Mouse (Mus musculus) MEL (cell line): Measurements from ENCODE around the gene Actr3. TPM values are rescaled to one million over a fixed set of nuclear protein-coding genes. Genes with fewer than 3 reads are reported as not detected.
A peak's percentile ranks its signal among the peaks of the same experiment; 100 is the strongest.

Source experiments
- DNase-seq: peaks from one replicate; pipeline ENCODE4 v3.0.0; 2011; ENCODE audit warnings: low read depth, low spot score
- H3K27ac ChIP-seq: 2 replicates; pipeline ENCODE4 v1.5.1; 2012; ENCODE audit warnings: low read depth, mild to moderate bottlenecking, control low read depth, low read length, moderate library complexity; ENCODE audit not compliant: control insufficient read depth
- H3K27me3 ChIP-seq, 2 experiments: fragments of 150-350 bp in 1 of 2; sonication (generic) in 1 of 2; 2 replicates each; pipeline ENCODE4 v1.6.1; 2012; ENCODE audit warnings: low read length in 2 of 2, mild to moderate bottlenecking in 2 of 2, improper control_type of control experiment in 1 of 2, moderate library complexity in 1 of 2; ENCODE audit not compliant: insufficient read depth in 2 of 2, control insufficient read depth in 1 of 2
- H3K36me3 ChIP-seq, 2 experiments: 2 replicates each; pipeline ENCODE4 v1.6.1; 2012 to 2014; ENCODE audit warnings: low read length in 2 of 2, improper control_type of control experiment in 1 of 2, inconsistent platforms in 1 of 2, mild to moderate bottlenecking in 1 of 2; ENCODE audit not compliant: insufficient read depth in 2 of 2, control insufficient read depth in 1 of 2
- H3K4me1 ChIP-seq, 2 experiments: fragments of 150-350 bp in 1 of 2; sonication (generic) in 1 of 2; 2 replicates each; pipeline ENCODE4 v1.6.1; 2012; ENCODE audit warnings: low read length in 2 of 2, improper control_type of control experiment in 1 of 2, mild to moderate bottlenecking in 1 of 2; ENCODE audit not compliant: insufficient read depth in 2 of 2, control insufficient read depth in 1 of 2
- H3K4me3 ChIP-seq, 2 experiments: fragments of 150-350 bp in 1 of 2; sonication (generic) in 1 of 2; 2 replicates each; pipeline ENCODE4 v1.5.1; 2012; ENCODE audit warnings: low read depth in 2 of 2, low read length in 2 of 2, mild to moderate bottlenecking in 2 of 2, moderate library complexity in 2 of 2, control low read depth in 1 of 2, improper control_type of control experiment in 1 of 2; ENCODE audit not compliant: control insufficient read depth in 1 of 2, insufficient read depth in 1 of 2
- H3K79me2 ChIP-seq: 2 replicates; pipeline ENCODE4 v1.6.1; 2012; ENCODE audit warnings: mild to moderate bottlenecking, low read length, moderate library complexity; ENCODE audit not compliant: control insufficient read depth, poor library complexity, insufficient read depth
- H3K9ac ChIP-seq: 2 replicates; pipeline ENCODE4 v1.6.1; 2012; ENCODE audit warnings: low read depth, mild to moderate bottlenecking, control low read depth, low read length, moderate library complexity; ENCODE audit not compliant: control insufficient read depth, poor library complexity, severe bottlenecking
- H3K9me3 ChIP-seq: fragments of 150-350 bp; sonication (generic); replicated peaks from 2 replicates; pipeline ENCODE4 v1.6.1; 2012; ENCODE audit warnings: mild to moderate bottlenecking, low read length, improper control_type of control experiment, moderate library complexity; ENCODE audit not compliant: insufficient read depth
- CHD2 ChIP-seq: IDR thresholded peaks from 2 replicates; pipeline ENCODE4 v1.6.1; 2011; ENCODE audit warnings: low read length, improper control_type of control experiment
- CTCF ChIP-seq, 3 experiments: IDR thresholded peaks in 2 of 3; conservative IDR thresholded peaks in 1 of 3; 2 replicates each; pipeline ENCODE4 v1.5.1; 2011 to 2012; ENCODE audit warnings: low read length in 3 of 3, low read depth in 2 of 3, mild to moderate bottlenecking in 2 of 3, improper control_type of control experiment in 1 of 3, inconsistent platforms in 1 of 3, mixed read lengths in 1 of 3, moderate library complexity in 1 of 3; ENCODE audit not compliant: control insufficient read depth in 1 of 3, insufficient read depth in 1 of 3, poor library complexity in 1 of 3, severe bottlenecking in 1 of 3
- ELF1 ChIP-seq: IDR thresholded peaks from 2 replicates; pipeline ENCODE4 v1.6.1; 2014; ENCODE audit warnings: low read depth, mild to moderate bottlenecking, inconsistent platforms, low read length, improper control_type of control experiment, moderate library complexity
- EP300 ChIP-seq, 2 experiments: IDR thresholded peaks; 2 replicates each; pipeline ENCODE4 v1.6.1; 2011; ENCODE audit warnings: improper control_type of control experiment in 2 of 2, low read length in 2 of 2, low read depth in 1 of 2, mild to moderate bottlenecking in 1 of 2
- ETS1 ChIP-seq: IDR thresholded peaks from 2 replicates; pipeline ENCODE4 v1.6.1; 2012; ENCODE audit warnings: low read depth, mild to moderate bottlenecking, inconsistent platforms, low read length, improper control_type of control experiment, moderate library complexity
- GABPA ChIP-seq: IDR thresholded peaks from 2 replicates; pipeline ENCODE4 v1.6.1; 2012; ENCODE audit warnings: low read depth, mild to moderate bottlenecking, inconsistent platforms, low read length, improper control_type of control experiment, moderate library complexity
- GATA1 ChIP-seq: IDR thresholded peaks from 2 replicates; pipeline ENCODE4 v1.6.1; 2011; ENCODE audit warnings: low read depth, low read length, improper control_type of control experiment
- HCFC1 ChIP-seq: IDR thresholded peaks from 2 replicates; pipeline ENCODE4 v1.6.1; 2012; ENCODE audit warnings: low read depth, mild to moderate bottlenecking, inconsistent platforms, low read length, improper control_type of control experiment, moderate library complexity
- JUND ChIP-seq: IDR thresholded peaks from 2 replicates; pipeline ENCODE4 v1.6.1; 2011; ENCODE audit warnings: low read depth, mild to moderate bottlenecking, improper control_type of control experiment, low read length
- MAX ChIP-seq: IDR thresholded peaks from 2 replicates; pipeline ENCODE4 v1.6.1; 2011; ENCODE audit warnings: low read length, improper control_type of control experiment
- MAZ ChIP-seq: IDR thresholded peaks from 2 replicates; pipeline ENCODE4 v1.6.1; 2012; ENCODE audit warnings: low read depth, mild to moderate bottlenecking, inconsistent platforms, low read length, improper control_type of control experiment
- MEF2A ChIP-seq: IDR thresholded peaks from 2 replicates; pipeline ENCODE4 v1.6.1; 2014; ENCODE audit warnings: low read depth, mild to moderate bottlenecking, inconsistent platforms, low read length, improper control_type of control experiment; ENCODE audit not compliant: poor library complexity, insufficient replicate concordance, severe bottlenecking; ENCODE audit errors: extremely low read depth
- POLR2AphosphoS2 ChIP-seq: IDR thresholded peaks from 2 replicates; pipeline ENCODE4 v1.6.1; 2011; ENCODE audit warnings: low read length, improper control_type of control experiment
- POLR2AphosphoS5 ChIP-seq: IDR thresholded peaks from 2 replicates; pipeline ENCODE4 v1.6.1; 2012; ENCODE audit warnings: low read depth, borderline replicate concordance, mild to moderate bottlenecking, inconsistent platforms, low read length, moderate library complexity, mixed read lengths
- RCOR1 ChIP-seq: IDR thresholded peaks from 2 replicates; pipeline ENCODE4 v1.6.1; 2012; ENCODE audit warnings: low read depth, mild to moderate bottlenecking, inconsistent platforms, low read length, improper control_type of control experiment
- SIN3A ChIP-seq: IDR thresholded peaks from 2 replicates; pipeline ENCODE4 v1.6.1; 2012; ENCODE audit warnings: low read length, improper control_type of control experiment, inconsistent platforms
- SMC3 ChIP-seq: IDR thresholded peaks from 2 replicates; pipeline ENCODE4 v1.6.1; 2011; ENCODE audit warnings: low read depth, low read length, improper control_type of control experiment
- TAL1 ChIP-seq: IDR thresholded peaks from 2 replicates; pipeline ENCODE4 v1.6.1; 2012; ENCODE audit warnings: mild to moderate bottlenecking, inconsistent platforms, low read length, moderate library complexity, mixed read lengths
- USF1 ChIP-seq: IDR thresholded peaks from 2 replicates; pipeline ENCODE4 v1.6.1; 2014; ENCODE audit warnings: low read depth, mild to moderate bottlenecking, inconsistent platforms, low read length, improper control_type of control experiment, moderate library complexity
- USF2 ChIP-seq, 2 experiments: IDR thresholded peaks; 2 replicates each; pipeline ENCODE4 v1.6.1; 2011 to 2012; ENCODE audit warnings: improper control_type of control experiment in 2 of 2, low read length in 2 of 2, borderline replicate concordance in 1 of 2, inconsistent platforms in 1 of 2, low read depth in 1 of 2, mild to moderate bottlenecking in 1 of 2; ENCODE audit not compliant: insufficient read depth in 1 of 2
- ZKSCAN1 ChIP-seq: IDR thresholded peaks from 2 replicates; pipeline ENCODE4 v1.6.1; 2012; ENCODE audit warnings: low read depth, mild to moderate bottlenecking, inconsistent platforms, low read length, improper control_type of control experiment, moderate library complexity
- ZNF384 ChIP-seq: IDR thresholded peaks from 2 replicates; pipeline ENCODE4 v1.6.1; 2012; ENCODE audit warnings: low read depth, mild to moderate bottlenecking, inconsistent platforms, low read length, improper control_type of control experiment
- polyA plus RNA-seq, 2 experiments: library from polyadenylated mRNA; stranded (reverse) in 1 of 2; unstranded in 1 of 2; fragments of >175 nt in 1 of 2; fragments of >200 nt in 1 of 2; gene quantifications; 2 replicates each; pipeline versions ENCODE4 v1.2.1 to v1.2.4; 2012; ENCODE audit warnings: low replicate concordance in 2 of 2, low read depth in 1 of 2; ENCODE audit not compliant: insufficient read length in 2 of 2, insufficient read depth in 1 of 2, missing spikeins in 1 of 2
- total RNA-seq: library from RNA; depleted of rRNA; stranded (reverse); fragments of 300-350 nt; gene quantifications from 2 replicates; pipeline ENCODE4 v1.2.3, GENCODE M21; 2012

The Actr3 gene
- total and polyA plus RNA-seq, 3 experiments, result 154 to 211 TPM; not detected in 1

DNA sequence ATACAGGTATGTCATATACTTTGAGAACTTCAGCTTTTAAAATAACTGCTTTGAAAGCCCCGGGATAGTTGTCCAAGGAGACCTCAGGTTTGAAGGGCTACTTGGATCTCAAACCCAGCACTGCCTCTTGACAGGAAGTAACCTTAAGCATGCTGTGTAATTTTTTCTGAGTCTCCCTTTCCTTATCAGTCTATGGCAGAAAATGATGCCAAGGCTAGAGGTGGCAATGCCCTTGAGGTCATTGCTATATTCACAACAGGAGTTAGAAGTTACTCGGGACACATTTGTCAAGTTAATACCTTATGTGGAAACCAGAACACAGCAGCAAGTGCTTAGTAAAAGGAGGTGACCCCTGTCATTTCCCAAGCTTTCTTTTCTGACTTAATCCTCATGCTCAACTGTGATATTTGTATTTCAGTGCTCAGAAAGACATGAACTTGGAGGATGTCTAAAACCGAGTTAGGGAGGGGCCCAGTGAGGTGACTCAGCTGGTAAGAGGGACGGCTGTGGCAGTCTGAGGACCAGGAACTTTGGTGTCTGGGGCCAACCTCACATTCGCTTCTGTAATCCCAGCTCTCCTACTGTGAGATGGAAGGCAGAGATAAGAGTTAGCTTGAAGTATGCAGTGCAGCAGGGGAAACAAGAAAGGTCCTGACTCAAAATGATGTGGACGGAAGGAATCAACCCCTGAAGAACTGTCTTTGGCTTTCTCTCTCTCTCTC, 40.6 kb upstream of the Actr3 start:
- H3K9ac ChIP-seq, result no peak overlapping the region
- H3K27ac ChIP-seq, result peak overlapping the region; percentile 75
- H3K4me1 ChIP-seq, result peaks cover 8 to 34% of the 10 kb centered on the region in 2 experiments
- H3K4me3 ChIP-seq, result 0 out of 4 replicates have a peak overlapping the region, but pooled peaks of 1 of the 2 experiments have one; percentile 6
- H3K9me3 ChIP-seq, result no peaks in the 10 kb centered on the region
- no peaks in the 10 kb centered on the region for H3K27me3 ChIP-seq
- TF ChIP-seq USF1 (no peak), ZNF384 (peak; percentile 26; the same call in 1 of the 2 replicates), GATA1 (peak; percentile 31), MEF2A (no peak), TAL1 (peak; percentile 32), ELF1 (no peak), EP300 (IDR thresholded peaks at IDR 0.05; ENCODE audit: low read depth in 1 of 2, low read length in 2 of 2) (peak in 1 of 2 experiments; percentile 27; a peak in 1 of 4 replicates), SIN3A (peak; percentile 26; the same call in 1 of the 2 replicates), JUND (no peak)
- H3K79me2 ChIP-seq, result no peaks in the 10 kb centered on the region
- H3K36me3 ChIP-seq, result peaks cover 0 to 32% of the 10 kb centered on the region in 2 experiments; a peak in 2 of 4 replicates
- DNase-seq, result peak; percentile 75

DNA sequence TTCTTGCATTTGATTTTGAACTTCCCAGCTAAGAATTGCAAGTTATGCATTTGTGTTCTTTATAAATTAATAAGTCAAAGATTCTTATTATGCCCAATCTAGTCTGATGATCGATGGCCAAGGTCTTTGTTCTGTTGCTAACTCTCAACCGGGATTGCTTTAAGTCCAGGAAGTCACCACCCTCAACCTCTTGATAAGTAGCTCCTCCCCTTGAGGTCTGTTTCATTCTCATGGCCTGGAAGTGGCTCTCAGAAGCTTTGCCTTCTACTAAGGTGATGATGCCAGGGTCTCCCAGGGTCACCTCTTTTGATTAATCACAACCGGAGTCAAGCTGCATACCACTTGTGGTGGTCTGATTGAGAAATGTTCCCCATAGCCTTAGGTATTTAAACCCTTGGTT, 38.3 kb upstream of the Actr3 start:
- H3K79me2 ChIP-seq, result no peaks in the 10 kb centered on the region
- no peaks in the 10 kb centered on the region for H3K27me3 ChIP-seq
- H3K4me3 ChIP-seq, result no peak overlapping the region
- no peaks in the 10 kb centered on the region for H3K9me3 ChIP-seq
- TF ChIP-seq POLR2AphosphoS5 (no peak), HCFC1 (no peak), USF2 (IDR thresholded peaks at IDR 0.05; ENCODE audit: borderline replicate concordance in 1 of 2, insufficient read depth in 1 of 2, low read depth in 1 of 2, low read length in 2 of 2) (no peak), MAZ (no peak), ZNF384 (no peak), ZKSCAN1 (no peak), GATA1 (no peak), ETS1 (no peak), SIN3A (no peak), POLR2AphosphoS2 (no peak), GABPA (no peak), SMC3 (no peak), CHD2 (no peak), RCOR1 (no peak), CTCF (IDR thresholded peaks at IDR 0.05 in 2 of 3, conservative IDR thresholded peaks at IDR 0.05 in 1 of 3; ENCODE audit: control insufficient read depth in 1 of 3, insufficient read depth in 1 of 3, low read depth in 2 of 3, low read length in 3 of 3, poor library complexity in 1 of 3, severe bottlenecking in 1 of 3) (no peak), JUND (no peak), MAX (no peak)
- peaks cover 0 to 43% of the 10 kb centered on the region in 2 experiments; a peak in 2 of 4 replicates for H3K36me3 ChIP-seq
- no peak overlapping the region for H3K27ac ChIP-seq
- no peak for DNase-seq
- peaks cover 15 to 37% of the 10 kb centered on the region in 2 experiments for H3K4me1 ChIP-seq
- H3K9ac ChIP-seq, result no peak overlapping the region
